Mouse (Mus musculus) c-Kit-positive CD71-negative TER-119-negative erythroid progenitor cells, embryonic 14.5 days (primary cell): Measurements from ENCODE around the gene H3f3a.

ENCODE experiments used
- DNase-seq: peaks from one replicate; pipeline ENCODE4 v3.0.0-alpha.2; 2013; ENCODE audit warnings: low read depth

H3f3a gene

DNA sequence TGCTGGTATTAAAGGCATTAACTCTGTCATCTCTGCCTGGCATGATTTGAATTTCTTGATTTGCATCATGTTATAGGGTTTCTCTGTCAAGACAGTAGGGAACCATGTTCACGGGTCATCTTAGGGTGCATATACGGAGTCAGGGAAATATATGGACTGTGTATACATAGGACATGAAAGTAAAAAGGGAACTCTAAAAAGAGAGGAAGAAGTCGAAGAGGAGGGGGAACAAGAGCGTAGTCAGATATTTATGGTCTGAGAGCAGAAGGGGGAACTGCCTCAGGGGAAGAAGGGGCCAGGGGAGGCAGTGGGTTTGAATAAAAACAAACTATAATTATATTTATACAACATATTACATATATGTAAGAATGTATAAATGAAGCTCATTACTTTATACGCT is 8.5 kb upstream of the H3f3a start:
- DNase-seq, result no peak

DNA sequence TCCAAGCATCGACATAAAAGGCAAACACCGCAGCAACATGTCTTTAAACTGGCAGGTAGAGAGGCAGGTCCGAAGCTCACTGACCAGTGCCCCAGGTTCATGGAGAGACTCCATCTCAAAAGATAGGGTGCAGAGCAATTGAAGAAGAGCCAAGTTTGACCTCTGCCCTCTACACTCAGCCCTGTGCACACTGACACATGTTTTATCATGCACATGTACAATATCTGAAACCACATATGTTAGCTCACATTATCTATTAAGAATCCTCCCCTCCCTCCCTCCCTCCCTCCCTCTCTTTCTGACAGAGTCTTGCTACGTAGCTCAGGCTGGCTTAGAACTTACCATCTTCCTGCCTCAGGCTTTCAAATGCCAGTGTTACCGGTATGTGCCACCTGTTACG is 7.4 kb upstream of the H3f3a start:
- DNase-seq, result no peak

DNA sequence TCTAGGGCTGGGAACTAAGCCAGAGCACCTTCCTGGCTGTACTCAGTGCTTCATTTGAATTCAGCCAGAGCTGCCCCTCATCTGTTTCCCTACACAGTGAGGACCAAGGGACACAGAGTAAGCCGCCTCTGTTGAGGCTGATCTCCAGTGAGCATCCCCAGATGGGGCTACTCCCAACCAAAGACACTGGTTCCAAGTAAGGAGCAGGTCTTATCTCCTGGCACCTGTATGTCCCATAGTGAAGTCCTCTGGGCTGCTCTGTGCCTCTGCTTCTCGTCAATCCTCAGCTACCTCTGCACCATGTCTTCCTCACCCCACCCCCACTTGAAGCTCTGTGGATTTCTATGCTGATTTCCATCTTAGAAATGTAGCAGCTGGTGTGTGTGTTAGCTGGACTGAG is 4.3 kb upstream of the H3f3a start:
- no peak for DNase-seq

DNA sequence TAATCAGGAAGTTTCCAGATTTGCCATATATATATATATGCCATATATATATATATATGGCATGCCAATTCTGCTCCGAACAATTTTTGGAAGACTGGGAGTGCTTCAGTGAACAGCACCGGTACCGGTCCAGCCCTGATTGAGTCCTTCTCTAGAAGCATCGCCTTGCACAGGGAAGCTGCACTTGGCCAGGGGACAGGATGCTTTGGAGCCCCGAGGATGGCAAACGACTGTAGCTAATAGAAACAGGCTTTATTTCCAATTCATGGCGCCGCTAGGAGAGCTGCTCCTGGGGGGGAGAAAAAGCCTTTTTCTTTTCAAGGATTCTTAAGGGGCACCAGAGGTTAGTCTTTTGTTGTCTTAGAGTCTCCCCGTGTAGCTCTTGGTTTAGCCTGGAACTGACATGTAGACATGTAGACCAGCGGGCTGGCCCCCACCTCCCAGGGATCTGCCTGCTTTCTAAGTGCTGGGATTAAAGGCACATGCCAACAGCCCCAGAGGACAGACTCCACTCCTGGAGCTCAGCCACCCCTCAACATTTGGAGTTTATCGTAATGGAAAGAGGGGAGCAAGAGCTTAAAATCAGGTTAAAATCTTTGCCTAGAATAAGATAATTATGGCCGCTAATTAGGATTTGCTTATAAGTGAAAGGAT is 1.8 kb upstream of the H3f3a start:
- no peak for DNase-seq

DNA sequence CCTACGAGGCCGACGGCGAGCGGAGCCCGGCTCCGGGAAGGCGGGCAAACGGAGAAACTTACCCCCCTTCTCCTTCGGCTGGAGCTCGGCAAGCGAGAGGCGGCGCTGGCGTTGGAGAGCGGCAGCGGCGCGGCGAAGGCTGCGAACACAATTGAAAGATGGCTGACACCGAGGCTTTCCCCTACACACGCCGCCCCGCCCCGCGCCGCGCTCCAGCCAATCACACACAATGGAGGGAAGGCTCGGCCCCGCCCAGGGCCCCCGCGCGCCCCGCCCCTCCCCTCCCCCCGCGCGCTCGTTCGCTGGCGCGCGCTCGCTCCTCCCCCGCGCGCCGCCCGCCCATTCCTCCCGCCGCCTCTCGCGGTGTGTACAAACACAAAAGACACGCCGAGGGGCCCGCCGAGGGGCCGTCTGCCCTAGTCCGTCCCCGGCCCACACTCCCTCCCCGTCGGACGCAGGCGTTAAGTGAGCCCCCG is 296 bp downstream of the H3f3a start:
- peak; percentile 78 for DNase-seq

DNA sequence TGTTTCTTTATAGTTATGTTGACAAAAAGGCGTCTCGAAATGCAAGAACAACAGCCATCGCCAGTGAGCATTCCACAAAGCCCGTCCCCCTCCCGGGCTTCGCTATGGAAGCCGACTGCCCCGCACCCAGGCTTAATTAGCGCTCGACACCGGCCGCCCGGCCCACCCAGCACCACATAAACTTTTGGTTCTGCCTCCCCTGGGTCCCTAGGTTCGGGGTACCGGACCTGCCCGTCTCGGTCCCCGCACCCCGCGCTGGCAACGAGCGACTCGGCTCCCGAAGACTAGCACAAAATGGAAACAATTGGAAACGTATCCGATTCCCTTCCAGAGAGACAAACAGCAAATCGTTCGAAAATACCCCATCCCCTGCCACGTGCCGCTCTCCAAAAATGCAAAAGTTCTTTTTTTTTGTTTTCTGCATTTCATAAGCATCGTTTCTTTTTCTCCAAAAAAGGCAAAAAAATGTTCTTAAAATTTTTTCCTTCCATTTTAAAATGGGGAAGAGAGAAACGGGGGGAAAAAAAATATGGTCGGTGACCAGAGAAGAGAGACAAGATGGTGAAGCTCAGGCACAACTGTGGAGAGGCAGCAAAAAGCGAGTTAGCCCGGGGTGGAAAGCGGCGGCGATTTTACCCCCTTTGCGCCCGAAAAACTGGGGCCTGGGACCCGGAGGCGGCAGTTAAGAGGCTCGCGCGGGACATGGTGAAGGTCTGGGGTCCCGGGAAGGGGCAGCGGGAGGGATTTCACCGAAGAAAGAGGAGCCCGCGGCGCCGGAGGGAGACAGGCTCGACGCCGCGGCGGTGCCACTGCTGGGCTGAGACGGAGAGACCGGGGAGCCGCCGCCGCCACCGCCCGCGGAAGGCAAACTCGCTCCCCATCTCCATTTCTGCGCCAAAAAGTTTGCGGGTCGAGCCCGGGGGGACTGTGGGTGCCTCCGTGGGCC is 1.0 kb downstream of the H3f3a start:
- DNase-seq, result no peak

DNA sequence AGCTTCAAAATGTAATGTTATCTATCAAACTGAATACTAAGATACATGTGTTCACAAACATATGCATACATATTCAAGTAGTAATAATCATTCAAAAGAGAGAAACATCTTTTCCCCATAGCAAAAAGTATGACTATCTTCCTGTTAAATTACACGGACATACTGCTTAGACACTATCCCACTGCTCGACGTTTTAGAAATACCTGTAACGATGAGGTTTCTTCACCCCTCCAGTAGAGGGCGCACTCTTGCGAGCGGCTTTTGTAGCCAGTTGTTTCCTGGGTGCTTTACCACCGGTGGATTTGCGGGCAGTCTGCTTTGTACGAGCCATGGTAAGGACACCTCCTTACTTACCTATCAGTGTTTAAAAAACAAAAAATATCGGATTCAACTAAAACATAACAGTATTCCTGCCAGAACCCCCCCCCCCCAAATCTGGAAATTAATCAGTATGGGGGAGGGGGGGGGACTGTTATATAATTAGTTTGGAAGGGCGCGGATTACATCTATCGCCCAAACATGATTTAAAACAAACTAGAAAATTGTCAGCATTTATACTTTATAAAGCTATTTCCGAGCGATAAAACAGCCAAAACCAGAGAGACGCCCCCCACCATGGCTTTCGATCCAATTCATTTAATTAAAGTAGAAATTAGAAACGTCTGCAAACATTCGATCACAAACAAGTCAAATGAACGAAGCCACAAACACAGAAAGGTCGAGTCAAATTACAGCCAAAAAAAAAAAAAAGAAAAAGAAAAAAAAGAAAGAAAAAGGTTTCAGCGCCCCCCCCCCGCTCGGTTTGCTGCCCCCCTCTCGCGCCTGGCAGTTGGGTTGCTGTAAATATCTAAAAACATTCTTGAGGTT is 1.9 kb downstream of the H3f3a start:
- DNase-seq, result no peak

DNA sequence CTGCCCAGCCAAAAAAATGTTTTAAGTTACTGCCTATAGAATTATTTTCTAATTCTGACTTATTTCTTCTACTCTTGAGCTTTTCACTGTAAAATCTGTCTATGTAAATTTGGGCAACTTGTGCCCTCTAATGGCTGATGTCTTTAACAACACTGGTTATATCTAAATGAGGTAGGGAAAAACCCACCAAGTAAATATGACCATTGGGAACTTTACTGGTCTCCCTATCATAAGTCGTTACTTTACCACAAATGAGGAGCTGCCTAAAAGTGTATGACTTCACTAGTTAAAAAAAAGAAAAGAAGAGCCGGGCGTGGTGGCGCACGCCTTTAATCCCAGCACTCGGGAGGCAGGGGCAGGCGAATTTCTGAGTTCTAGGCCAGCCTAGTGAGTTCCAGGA is 2.8 kb downstream of the H3f3a start:
- DNase-seq, result peak; percentile 44

DNA sequence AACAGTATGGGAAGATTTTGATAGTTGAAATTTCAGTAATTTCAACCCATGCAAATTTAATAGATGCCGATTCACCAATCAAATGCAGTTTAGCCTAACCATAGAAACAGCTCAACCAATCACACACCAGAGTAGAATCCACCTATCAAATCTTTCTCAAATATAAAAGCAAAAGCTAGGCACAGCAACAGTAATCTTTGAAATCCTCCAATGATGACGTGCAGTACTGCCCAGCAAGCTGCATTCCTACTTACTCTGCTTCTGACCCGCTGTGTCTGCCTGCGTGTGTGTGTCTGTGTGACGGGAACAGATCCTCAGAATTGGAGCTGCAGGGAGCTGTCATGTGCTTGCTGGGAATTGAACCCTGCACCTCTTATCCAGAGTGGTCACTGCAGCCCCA is 4.9 kb downstream of the H3f3a start:
- DNase-seq, result no peak

DNA sequence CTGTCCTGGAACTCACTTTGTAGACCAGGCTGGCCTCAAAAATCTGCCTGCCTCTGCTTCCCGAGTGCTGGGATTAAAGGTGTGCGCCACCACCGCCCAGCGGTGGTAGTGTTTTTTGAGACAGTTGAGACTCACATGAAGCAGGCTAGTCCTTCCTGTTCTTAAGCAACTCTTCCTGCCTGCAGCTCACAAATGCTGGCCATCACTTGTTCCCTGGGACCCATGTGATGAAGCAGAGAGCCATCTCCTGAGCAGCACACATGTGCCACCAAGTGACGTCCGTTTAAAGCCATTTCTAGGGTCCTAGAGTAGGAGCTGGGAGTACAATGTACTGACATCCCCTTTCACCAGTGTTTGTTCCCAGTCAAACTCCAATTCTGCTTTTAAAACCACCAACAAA is 9.9 kb downstream of the H3f3a start:
- no peak for DNase-seq

DNA sequence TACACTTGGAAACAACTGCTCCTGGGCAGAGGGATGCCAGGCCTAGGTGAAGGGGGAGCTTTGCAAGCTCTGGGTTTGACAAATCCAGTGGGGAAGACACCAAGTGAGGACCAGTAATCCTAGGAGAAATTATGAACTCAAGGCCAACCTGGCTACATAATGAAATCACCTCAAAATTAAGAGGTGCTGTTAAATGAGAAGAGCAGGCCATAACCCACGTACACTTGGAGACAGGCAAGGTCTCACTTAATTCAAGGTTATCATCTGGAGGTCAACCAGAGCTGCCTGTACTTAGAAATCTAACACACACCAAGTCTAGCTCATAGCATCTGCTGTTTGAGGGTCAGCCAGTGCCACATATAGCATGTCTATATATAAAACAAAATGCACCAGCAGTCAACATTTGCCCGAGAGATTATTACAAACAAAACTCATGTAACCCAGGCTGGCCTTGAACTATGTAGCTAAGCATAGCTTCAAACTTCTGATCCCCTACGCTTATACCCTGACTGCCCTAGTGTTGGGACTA is 12.2 kb downstream of the H3f3a start:
- no peak for DNase-seq

DNA sequence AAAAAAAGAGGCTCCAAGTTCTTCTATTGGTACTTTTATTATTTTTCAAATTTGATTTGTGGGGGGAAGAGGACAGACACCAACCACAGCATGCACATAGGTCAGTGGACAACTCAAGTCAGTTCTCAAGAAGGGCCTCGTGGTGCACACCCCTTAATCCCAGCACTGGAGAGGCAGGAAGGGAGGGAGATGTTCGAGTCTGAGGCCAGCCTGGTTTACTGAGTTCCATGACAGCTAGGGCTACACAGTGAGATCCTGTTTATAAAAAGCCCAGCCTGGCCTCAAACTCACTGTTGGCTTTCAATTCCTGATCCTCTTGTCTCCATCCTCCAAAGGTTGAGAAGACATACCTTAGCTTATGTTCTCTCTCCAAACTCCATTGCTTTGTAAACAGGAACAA is 12.9 kb downstream of the H3f3a start:
- DNase-seq, result no peak

DNA sequence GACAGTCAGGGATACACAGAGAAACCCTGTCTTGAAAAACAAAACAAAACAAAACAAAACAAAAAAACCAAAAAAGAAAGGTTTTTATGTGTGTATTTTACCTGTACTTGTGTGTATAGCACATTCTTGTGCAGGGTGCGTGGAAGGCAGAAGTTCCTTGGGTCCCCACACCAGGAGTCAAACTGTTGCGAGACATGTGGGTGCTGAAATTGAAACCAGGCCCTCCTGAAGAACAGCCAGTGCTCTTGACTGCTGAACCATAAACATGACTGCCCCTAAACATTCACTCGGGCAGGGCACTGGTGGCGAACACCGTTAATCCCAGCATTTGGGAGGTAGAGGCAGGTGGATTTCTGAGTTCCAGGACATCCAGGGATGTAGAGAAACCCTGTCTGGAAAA is 13.7 kb downstream of the H3f3a start:
- no peak for DNase-seq

DNA sequence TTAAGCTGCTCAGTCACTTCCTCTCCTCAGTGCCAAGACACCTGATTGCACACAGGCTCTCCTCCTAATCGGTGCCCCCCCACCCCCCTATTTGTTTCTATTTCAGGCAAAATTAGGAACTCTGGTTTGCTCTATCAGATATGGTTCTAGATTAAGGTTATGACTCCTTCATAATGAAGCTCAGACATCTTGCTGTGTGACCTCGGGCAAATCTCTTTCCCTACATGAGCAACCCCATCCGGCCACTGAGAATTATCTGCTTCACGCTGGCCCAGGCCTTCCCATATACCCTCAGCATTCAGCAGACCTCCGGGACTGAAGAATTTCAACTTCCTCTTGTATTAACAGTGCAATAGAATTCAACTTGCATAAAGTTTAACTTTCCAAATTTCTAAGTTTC is 14.5 kb downstream of the H3f3a start:
- DNase-seq, result no peak

DNA sequence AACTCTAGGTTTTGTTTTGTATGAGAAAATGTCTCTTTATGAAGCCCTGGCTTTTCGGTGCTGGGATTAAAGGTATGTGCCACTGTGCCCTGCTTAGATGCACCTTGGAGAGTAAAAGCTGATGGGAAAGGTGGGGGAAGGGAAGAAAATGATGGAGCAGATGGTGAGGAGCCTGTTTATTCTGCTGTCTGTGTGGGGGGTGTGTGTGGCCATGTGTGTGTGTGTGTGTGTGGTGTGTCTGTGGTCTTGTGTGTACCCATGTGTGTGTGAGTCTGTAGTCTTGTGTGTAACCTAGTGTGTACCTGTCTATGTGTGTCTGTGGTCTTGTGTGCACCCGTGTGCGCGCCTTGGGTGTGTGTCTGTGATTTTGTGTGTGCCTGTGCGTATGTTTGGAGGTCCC is 15.1 kb downstream of the H3f3a start:
- DNase-seq, result no peak

DNA sequence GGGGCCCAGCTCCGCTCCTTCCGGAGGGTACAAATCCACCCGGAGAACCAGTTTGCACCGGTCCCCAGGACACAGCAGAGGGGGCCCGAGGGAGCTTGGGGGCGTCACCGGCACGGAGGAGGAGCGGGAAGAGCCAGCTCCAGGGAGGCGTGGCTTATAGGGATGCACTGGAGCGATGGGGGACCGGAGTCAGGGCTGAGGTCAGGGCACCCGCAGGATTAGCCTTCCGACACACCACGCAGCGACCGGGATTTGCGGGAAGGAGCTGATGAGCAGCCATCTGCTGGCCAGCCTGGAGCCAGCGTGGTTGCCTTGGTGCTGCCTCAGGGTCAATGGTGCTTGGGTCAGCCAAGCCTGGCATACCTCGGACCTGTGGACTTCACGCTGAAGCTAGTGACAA is 19.6 kb downstream of the H3f3a start:
- DNase-seq, result no peak

DNA sequence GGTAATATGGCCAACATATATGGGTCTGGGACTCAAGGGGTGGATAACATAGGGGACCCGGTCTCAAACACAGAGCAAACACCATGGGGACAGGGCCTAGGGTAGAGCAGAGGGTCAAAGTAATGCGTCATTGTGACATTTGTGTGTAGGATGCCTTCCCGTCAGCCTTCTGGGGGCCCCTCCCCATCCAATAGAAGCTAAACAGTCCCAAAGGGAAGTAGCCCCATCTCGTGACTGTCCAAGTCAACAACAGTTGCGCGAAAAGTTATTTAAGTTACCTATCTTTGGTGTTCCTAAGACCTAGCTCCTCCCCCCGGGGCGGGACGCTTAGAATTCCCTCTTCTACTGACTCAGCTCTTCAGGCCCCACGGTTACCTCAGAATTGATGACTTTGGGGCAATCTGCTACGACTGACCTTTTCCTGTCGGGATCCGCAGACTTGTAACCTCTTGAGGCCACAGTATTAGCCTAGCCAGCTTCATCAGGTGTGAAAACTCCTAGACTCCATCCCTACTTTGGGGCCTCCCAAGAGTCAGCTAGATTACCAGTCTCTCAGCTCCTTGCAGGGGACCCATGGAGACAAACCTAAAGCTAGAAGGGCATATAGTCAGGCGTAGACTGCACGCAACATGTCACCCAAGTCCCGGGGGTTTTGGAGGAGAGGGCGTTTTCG is 20.2 kb downstream of the H3f3a start:
- peak; percentile 47 for DNase-seq

DNA sequence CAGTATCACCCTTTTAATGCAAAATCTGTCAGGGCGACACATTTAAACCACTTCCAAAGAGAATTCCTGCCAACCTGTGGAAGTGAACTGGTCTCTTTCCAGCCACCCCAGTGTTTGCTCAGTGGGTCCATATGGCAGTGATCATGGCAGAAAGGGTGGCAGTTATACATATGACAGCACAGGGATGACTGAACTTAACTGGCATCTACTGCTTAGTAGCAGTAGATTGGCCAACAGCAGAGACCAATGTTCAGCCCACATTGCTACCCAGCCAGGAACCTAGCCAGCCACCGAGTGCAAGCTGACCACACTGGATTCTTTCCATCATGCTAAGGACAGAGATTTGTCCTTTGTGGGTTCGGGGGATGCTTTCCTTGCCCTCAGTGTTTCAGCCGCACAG is 20.9 kb downstream of the H3f3a start:
- DNase-seq, result no peak

DNA sequence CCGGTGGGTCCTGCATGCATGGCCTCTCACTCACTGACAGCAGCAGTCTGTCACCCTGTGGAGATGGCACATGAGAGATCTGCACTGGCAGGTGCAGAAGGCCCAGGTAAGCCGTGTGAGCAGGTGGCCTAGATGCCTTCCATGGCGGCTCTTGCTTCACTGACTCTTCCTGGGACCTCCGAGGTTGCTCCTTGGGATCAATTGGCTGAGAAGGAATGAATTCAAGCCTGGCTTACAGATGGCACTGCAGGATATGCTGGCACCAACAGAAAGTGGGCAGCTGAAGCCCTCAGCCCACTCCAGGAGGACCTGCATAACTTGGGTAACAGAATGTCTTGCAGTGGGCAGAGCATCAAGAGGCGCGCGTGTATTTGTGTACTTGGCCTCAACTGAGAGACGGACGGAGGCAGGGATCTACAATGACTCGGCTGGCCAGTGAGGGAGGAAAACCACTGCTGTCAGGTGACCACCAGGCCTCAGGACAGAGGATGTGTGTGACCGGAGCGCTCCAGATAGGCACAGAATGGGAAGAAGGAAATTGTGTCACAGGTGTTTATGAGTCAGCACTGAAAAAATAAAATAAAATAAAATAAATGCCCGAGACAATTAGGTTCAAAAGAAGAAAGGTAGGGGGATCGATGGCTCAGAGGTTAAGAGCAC is 21.8 kb downstream of the H3f3a start:
- no peak for DNase-seq

DNA sequence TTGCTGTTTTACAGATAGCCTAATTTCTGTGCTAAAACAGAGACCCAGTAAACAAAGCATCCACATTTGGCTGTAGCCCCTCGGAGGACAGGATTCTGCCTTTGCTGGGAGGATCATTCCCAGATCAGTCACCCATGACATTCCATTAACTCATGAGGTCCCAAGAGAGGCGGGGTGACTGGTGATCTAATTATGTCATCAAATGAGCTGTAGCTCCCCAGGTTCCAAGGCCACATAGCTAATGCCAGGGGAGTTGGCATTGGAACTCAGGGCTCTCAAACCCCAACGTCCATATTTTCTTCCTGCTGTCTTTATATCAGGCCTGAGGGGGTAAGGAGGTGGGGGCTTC is 30.2 kb downstream of the H3f3a start:
- no peak for DNase-seq

DNA sequence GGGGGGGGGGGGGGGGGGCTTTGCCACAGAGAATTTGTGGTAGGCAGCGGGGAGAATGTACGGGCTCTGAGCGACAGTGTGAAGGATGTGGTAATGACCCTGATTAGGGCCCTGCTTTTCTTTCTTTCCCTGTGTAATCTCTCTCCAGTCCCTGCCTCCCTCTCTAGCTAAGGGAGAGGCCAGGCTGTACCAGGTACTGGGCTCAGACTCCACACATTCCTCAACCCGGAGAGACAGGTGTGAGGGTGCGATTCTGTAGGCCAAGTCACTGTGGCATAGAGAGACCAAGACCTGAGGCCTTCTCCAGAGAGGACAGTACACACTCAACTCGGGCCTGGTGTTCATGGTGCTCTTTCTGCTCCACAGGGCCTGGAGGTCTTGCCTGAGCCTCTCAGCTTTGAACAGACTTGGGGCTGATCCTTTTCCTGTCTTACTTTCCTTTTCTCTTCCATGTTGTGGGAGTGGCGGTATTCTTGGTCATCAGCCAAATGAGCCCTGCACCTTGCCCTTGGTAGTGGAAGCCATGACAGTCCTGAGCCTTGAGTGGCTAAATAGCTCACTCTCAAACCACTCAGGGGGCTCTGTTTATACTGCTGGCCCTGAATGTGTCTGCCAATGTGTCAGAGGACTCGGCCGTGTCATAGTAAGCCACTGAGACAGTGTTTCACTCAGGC is 30.7 kb downstream of the H3f3a start:
- DNase-seq, result no peak
